Mouse (Mus musculus) urinary bladder, adult 18-20 months (tissue): ENCODE measurements around the gene Actrt2.

ENCODE experiments used
- DNase-seq, 2 experiments: peaks; one replicate each; pipeline ENCODE4 v3.0.0; 2022; ENCODE audit warnings: low spot score in 2 of 2, mixed read lengths in 2 of 2

Gene Actrt2

GRCm38 (mm10) chr4:154667767-154668166, at the start of gene Actrt2:
Gene Actrt2 (minus strand): TSS chr4:154667867.
- no peak for DNase-seq

DNA sequence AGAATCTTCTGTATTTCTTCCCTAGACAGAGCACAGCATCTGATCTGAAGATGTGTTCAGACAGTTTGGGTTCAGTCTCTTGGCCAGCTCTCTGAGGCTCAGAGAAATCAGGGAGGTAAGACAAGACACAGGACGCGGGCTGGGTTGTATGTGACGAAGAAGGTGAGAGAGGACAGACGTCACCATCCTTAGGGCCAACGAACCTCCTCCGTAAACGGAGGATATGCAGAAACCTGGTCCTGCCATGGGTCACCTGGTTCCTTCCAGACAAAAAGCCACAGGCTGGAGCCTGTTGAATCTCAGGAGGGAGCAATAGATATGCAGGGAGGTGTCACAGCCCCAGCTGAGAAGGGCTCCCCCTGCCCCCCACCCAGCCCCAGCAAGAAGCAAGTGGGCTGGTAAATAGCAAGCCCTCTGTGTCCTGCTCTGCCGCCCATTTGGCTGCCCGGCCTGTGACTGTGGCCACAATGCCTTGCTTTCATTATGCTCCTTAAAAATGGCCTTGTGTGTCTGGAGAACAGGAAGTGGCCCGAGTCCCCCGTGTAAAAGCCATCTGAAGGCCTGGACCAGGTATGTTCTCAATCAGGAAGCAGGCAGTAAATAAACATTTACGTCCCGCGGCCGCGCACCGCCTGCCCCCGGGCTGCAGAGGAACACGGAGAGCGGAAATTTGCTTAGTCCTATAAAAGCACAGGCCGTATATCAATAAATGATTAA, 41.9 kb upstream of the Actrt2 start:
- DNase-seq, result no peak

- no peak for DNase-seq
Observed at GRCm38 (mm10) chr4:154708811-154709210, 41.1 kb upstream of the Actrt2 start.

- DNase-seq, result no peak
Observed at GRCm38 (mm10) chr4:154708223-154708622, 40.6 kb upstream of the Actrt2 start.

DNA sequence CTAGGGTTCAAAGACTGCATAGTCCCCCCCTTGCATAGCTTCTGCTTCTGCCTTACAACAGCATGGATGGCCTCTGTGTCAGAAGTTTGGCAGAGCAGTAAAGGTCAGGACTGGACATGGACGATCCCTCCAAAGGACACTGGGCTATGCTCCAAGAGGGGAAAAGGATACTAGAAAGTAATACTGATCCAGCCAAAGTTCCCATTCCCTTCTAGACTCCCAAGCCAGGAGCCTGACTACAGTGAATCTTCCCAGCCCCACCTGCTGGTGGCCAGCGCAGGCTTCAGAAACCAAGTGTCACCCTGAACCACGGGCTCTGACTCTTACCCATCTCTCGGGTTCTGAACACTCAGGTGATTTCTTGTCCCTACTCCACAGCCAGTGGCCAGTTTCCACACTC, 39.9 kb upstream of the Actrt2 start:
- no peak for DNase-seq

DNA sequence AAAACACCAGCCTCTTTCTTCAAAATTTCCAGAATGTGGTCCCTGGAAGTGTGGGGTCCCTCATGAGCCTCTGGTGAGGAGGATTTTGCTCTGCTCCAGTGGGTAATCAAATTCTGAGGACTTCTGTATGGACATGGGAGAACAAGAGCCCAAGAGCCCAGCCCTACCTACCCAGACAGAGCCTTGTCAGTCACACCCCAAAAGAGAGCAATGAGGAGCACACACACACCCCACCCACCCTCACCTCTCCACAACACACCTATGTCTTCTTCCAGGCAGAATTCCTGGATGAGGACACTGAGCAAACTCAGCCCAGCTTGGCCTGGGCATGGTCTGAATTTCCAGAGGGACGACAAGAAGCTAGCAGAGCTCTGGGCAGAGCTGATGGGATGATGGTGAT, 38.8 kb upstream of the Actrt2 start:
- no peak for DNase-seq

- DNase-seq, result no peak
Observed at GRCm38 (mm10) chr4:154705681-154706080, 38.0 kb upstream of the Actrt2 start.

GRCm38 (mm10) chr4:154705056-154705455, 37.4 kb upstream of the Actrt2 start:
- no peak for DNase-seq

GRCm38 (mm10) chr4:154704591-154704990, 36.9 kb upstream of the Actrt2 start:
- no peak for DNase-seq

DNA sequence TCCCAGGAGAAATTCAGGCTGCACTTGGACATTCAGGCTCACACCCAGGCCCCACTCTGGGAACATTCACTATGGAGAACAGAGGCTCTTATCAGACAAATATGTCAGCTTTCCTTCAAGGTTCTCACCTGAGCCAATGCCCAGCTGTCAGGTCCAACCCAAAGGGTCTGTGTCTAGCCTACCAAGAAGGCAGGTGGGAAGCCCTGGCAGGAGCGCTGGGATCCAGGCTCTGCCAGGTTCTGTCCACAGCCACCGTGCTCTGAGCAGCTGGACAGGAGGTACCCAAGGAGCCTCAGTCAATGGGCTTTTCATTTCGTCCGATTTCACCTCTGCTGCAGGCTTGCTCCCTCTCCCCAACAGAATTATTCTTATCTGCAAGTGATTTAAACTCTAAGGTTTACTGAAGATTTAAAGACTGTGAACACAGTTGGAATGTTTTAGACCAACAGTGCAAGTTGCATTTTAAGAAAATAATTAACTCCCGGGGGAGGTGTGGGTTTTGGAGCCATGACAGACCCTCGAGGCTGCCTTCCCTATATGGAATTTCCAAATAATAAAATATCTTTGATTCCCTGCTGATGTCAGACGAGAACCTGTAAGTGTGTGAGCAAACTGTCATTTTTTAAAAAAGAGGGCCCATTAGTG, 35.9 kb upstream of the Actrt2 start:
- DNase-seq, result no peak

GRCm38 (mm10) chr4:154702931-154703330, 35.3 kb upstream of the Actrt2 start:
- no peak for DNase-seq

DNA sequence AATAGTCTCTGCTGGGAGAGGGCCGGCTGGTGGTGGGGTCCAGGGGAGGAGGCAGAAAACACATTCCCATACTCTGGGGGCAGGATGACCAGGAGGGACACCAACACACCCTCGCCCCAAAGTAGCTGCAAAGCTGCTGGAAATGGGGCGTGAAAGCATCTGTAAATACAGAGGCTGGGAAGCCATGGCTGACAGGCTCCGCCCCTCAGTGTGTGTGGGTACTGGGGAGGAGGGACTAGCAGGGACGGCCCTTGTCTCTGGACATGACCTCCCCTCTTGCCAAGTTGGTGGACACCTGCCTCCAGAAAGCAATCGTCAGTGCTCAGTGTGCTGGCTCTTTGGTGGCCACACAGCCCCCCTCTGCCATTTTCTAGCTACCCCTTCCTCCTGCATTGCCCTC, 34.5 kb upstream of the Actrt2 start:
- no peak for DNase-seq

GRCm38 (mm10) chr4:154700921-154701412, 33.3 kb upstream of the Actrt2 start:
- no peak for DNase-seq

DNA sequence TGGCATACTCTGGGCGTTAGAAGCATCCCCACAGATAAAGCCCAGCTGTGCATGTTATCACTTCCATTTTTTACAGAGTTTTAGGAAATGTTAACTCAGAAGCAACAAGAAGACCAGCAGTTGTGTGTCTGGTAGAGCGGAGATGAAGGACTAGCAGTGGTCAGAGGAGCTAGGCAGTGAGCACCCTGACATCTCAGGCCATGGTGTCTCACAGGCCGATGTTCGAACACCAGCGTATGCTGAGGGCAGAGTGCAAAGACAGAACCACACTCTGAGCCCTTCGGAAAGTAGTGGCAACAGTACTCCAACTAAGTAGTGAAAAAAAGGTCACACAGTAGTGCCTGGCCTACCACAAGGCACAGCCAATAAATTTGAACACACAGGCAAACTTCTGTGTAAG, 32.8 kb upstream of the Actrt2 start:
- no peak for DNase-seq

DNA sequence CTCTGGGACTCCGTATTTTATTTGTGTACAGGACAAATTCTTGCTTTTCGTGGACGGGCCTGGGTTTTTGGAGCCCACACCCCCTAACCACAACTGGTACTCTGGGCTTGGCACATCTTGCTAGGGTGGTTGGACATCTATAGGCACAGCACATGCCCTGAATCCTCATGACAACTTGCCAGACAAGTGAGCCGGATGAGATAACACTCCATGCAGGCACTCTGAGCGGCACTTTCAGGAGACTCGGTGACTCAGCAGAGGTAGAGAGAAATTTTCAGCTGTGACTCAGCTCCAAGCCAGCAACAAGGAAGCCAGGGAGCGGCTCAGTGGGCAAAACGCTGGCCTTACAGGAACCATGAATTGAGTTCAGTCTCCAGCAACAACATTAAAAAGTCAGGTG, 31.6 kb upstream of the Actrt2 start:
- no peak for DNase-seq

GRCm38 (mm10) chr4:154698631-154699030, 31.0 kb upstream of the Actrt2 start:
- DNase-seq, result no peak

GRCm38 (mm10) chr4:154698021-154698590, 30.4 kb upstream of the Actrt2 start:
- no peak for DNase-seq

- no peak for DNase-seq
Observed at GRCm38 (mm10) chr4:154697476-154697875, 29.8 kb upstream of the Actrt2 start.

- no peak for DNase-seq
Observed at GRCm38 (mm10) chr4:154696552-154696951, 28.9 kb upstream of the Actrt2 start.

GRCm38 (mm10) chr4:154696146-154696545, 28.5 kb upstream of the Actrt2 start:
- DNase-seq, result no peak

GRCm38 (mm10) chr4:154694361-154694760, 26.7 kb upstream of the Actrt2 start:
- DNase-seq, result no peak

GRCm38 (mm10) chr4:154693348-154694015, 25.8 kb upstream of the Actrt2 start:
- no peak for DNase-seq
